Mouse (Mus musculus): ENCODE results near the gene Sept11.
A peak's percentile ranks its signal among the peaks of the same experiment; 100 is the strongest.

The Sept11 gene

DNA sequence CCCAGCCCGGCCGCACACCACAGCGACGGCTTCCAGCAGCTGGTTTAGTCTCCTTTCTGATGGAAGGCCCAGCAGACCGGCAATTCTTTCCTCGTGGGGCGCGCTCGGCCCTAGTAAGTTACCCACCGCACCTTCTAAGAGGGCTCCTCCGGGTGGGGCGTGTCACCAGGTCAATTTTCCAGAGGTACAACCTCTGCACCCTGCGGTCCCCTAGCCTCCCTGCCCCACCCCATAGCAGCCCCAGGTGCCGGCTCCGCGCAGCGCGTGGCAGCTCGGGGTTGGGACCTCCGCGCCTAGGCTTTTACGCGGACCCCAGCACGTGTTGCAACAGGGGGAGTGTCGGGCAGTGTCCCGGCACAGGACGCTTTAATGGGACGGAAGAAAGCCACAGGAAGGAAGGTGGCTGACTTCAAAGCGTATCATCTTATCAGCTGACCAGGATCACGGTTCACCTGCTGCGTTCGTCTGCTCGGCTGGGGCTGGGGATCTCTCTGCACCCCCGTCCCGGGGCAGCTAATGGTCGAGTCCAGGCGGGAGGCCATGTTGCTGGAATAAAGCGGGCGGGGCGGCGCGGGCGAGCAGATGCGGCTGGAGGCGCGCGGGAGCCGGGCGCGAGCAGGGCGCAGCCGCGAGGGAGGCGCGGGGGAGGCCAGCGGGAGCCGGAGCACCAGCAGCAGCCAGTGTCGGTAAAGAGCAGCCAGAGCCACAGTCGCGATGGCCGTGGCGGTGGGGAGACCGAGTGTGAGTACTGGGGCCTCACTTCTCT, at the start of gene Sept11:
Gene Sept11 (plus strand): TSS at position 581 of the 766 bp plus-strand sequence.
- DNase-seq (ENCODE audit: low read depth, low spot score), result peak; percentile 96

DNA sequence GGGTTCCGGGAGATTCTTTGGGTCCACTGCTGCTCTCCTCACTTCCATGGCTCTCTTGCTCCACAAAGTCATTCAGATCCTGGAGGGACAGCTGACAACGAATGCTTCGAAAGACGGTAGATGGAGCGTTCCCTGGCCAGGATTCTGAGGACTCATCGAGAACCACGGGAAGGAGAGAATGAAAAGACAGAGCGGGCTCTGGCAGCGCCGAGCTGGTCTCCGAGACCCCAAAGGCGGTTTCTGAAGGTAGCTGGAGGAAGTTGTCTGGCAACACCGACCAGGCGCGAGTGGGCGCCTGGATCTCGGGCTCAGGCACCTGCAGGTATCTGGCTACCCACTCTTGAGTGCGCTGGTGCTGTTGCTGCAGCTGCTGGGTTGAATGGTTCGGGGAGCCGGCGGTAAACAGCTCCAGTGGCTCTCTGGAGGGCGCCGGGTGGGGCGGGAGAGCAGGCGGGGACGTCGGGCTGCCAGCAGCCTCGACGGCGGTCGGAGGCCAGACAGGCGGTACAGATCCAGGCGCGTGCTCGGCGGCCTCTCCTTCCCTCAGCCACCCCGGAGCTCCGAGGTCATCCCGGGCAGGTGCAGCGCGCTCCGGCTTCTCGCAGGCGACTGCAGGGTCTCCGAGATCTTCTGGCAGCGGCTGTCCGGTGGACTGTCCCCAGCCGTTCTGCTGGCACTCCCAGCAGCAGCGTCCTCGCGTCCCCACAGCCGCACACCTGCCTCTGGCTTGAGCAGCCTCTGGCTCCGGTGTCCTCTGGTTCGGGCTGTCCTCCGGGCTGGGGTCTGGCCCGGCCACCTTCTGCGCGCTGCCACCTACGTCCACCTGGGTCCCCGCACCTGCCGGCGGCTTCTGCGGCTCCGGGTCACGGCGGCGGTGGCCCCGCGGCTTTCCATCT, 49.3 kb upstream of the Sept11 start:
- DNase-seq (ENCODE audit: low read depth, low spot score), result no peak

DNA sequence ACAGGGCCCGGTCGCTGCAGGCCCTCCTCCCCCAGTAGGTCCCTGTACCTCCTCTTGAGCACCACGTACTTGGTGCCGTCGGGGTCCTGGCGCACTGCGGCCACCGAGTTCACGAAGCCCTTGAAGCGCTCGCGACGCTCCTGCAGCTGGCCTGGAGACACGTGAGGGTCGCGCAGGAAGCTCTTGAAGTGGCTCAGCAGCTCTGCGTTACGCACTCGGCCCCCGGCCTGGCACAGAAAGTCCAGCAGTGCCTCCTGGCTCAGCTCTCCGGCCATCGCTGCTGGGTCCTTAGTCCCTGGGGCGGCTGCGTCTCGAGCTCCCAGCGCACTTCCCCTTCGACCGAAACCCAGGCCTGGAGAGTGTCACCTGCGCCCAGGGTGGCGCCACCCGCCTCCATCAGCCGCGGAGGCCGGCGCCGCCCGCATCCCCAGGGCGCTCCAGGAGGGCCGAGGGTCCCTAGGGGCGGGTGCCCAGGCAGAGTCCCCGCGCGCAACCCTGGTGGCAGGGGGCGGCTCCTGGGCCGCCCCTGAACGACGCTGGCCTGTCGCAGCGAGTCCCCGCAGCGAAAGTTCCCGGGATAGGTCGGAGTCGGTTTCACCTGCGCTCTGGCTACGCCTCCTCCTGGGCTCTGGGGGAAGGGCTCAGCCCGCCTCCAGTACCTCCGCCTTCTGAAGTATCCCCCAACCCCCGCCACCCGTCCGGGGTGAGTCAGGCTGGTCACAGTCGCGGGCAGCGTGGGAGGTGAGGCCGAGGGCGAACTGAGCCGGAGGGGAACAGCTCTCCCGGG, 48.5 kb upstream of the Sept11 start, which contains the start of gene Sowahb:
Gene Sowahb (minus strand): TSS at position 439 of the 787 bp plus-strand sequence.
- DNase-seq (ENCODE audit: low read depth, low spot score), result no peak

DNA sequence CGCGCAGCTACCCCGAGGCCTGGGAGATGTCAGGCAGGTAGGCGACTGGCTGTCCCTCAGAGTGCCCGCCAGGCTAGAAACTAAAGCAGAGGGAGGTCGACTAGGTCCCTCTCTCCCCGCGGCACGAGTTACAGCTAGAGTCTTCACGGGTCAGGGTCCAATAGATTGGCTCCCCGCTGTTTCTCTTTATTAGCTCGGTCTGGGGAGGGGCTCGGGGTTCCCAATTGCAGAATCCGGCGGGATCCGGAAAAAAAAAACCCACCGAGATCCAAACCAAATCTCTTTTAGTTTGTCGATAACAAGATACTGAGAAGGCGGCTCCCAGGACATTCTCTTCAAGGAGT, 47.9 kb upstream of the Sept11 start:
- DNase-seq (ENCODE audit: low read depth, low spot score), result no peak

DNA sequence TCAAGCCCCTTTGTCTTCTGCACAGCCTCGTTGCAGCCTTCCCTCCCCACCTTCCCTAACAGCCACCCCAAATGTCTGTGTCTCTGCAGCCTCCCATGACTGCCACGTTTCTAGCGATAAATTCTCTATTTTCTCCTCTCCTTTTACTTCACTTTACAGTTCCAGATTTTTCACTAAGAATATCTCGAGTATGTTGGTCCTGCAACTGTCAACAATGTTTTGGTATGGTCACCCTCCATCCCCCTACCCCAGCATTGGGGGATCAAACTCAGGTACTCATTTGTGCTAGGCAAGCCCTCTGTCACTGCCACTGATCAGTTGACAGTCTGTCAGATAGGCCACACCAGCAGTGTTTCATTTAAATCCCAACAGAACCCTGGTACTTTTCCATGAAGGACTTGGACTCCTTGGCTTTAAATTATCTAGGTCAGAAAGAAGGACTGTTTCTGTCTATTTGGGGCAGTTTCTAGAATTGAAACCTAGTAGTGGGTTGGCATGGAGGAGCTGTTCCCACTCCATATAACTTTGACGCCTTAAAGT, 46.9 kb upstream of the Sept11 start:
- no peak for DNase-seq (ENCODE audit: low read depth, low spot score)

DNA sequence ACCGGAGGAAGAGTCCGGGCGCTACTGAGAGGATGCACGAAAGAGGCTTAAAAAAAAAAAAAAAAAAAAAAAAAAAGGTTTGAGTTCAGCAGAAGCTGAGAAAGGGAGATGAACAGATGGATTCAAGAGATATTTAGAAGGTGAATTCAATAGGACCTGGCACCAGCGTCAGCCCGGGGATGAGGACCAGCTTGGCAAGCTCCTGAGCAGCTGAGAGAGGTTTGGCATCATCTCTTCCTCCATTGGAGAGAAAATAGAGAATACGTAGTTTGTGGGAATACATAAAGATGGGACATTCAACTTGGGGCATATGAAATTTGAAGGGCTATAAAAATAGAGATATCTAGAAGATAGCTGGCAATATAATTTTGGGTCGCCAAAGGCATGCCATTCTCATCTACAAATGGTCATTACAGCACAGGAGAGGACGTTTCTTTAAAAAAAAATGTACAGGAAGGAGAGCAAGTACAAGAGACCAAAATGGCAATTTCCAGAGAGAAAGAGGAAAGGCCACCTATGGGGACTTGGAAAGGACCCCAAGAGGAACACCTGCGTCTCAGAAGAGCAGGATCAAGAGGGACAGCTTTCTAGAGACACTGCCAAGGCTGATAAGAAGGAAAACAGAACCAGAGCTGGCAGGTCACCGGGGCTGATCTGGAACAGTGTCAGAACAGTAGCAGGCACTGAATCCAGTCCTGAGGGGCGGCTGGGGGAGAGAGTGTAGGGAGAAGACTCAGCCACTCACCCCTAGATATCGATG, 44.6 kb upstream of the Sept11 start:
- no peak for DNase-seq (ENCODE audit: low read depth, low spot score)

DNA sequence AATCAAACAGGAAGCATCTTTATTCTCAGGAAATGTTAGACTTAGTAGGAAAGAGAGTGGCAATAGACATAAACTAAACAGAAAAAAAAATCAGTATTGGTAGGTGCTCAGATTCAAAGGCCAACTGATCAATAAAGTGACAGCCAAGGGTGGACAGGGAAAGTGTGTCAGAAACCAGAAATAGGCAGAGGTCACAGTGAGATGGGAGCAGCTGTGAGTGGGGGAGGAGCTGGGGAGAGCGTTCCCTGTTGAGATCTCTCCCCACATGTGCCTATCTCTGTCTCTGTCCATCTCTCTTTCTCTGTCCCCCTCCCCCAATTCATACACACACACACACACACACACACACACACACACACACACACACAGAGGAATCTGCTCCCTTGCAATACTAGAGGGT, 43.3 kb upstream of the Sept11 start:
- DNase-seq (ENCODE audit: low read depth, low spot score), result no peak

DNA sequence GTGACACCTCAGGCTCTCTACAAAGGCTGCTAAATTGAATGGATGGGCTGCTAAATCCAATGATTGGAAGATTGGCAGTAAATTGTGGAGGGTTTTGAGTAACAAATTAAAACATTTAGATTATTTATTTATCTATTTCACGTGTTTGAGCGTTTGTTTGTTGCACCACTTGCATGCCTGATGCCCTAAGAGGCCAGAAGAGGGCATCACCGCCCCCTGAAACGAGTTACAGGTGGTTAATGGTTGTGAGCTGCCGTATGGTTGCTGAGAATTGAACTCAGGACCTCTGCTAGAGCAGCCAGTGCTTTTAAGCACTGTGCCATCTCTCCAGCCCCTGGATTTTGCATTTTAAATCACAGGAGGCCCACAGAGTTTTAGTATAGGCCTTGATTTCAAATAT, 42.2 kb upstream of the Sept11 start:
- DNase-seq (ENCODE audit: low read depth, low spot score), result no peak

DNA sequence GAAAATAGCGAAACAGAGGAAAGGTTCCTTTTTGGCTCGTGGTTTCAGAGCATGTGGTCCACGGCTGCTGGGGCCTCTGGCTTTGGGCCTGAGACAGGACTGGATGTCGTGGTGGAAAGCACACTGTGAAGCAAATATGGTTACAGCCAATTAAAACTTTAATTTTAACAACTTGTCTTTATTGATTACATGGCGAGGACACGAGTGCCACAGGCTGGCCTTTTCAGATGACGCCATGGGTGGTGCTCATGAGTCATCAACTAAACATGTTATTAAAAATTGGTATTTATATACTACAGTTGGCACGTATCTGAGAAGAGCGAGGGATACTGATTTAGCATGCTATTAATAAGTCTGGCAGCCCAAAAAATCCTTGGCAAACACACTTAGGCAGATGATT, 41.3 kb upstream of the Sept11 start:
- no peak for DNase-seq (ENCODE audit: low read depth, low spot score)

DNA sequence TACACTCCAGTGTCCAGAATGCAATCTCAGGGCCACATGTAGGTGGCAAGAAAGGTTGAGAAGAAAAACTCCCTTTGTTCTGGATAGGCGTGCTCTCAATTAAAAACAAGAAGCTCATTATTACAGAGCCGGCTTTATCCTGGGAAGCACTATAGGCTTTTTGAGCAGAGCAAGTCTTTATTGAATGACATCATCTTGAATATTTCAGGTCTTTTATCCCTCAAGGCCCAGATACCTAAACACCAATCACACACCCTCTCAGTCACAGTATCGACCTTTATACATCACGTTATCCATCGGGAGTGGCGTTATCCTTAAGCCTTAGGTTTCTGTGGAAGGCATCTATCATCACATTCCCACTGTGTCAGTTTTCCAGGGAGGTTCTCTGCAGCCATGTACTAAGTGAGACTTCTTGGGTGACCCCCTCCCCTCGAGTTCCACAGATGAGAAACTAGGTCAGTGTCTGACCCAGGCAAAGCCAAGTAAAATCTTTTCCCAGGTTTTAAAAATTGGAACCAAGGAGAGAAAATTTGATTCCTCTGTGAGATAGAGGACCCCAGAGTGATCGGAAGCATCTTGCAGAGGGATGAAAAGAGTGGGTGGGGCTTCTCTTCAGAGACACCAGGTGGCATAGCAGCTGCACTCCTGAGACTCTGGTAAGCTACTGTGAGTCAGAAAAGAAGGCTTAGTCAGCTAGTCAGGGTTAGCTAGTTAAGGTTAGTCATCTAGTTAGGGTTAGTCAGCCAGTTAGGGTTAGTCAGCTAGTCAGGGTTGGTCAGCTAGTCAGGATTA, 39.4 kb upstream of the Sept11 start:
- DNase-seq (ENCODE audit: low read depth, low spot score), result peak; percentile 22

DNA sequence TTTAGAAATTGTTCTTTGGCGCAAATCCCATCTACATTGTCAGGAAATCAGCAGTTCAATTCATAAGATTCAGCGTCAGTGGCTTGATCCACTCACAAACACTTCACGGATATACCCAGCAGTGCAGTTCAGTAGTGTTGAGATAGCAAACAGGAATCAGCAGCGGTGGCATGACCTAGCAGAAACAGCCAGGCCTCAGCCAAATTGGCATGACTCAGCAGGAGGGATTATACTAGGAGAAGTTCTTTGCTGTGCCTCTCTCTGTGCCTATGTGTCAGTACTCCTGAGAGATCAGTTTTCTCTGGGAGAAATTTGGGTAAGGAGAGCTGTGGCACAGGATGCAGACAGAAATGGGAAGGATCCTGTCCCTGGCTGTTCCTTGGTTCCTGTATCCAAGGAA, 32.4 kb upstream of the Sept11 start:
- no peak for DNase-seq (ENCODE audit: low read depth, low spot score)

DNA sequence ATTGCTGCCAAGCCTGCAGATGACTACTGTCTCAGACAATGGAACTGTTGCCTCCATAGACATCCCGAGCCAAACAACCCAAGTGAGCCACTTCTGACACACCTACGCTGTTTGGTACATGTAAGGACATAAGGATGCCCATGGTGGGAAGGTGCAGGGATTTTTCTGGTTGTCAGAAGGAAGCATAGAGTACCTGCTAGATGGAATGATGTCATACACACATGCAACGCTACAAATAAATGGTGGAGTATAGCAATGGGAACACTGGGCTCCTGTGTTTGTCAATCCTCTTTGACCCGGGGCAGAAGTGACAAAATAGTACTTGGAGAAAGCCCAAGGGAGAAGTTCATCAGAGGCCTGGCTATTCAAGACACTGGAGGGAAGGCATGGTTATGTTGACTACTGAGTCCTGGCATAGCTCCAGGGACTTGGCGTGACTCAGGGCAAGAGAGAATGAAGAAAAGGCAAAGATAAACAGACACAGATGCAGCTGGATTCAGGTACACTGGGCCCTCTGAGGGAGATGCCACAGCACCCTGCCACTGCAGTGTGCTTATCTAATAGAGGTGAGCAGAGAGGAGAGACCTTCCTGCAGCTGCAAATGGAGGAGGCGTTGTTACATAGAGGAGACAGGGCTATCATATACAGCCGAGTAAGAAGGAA, 15.4 kb upstream of the Sept11 start:
- no peak for DNase-seq (ENCODE audit: low read depth, low spot score)

DNA sequence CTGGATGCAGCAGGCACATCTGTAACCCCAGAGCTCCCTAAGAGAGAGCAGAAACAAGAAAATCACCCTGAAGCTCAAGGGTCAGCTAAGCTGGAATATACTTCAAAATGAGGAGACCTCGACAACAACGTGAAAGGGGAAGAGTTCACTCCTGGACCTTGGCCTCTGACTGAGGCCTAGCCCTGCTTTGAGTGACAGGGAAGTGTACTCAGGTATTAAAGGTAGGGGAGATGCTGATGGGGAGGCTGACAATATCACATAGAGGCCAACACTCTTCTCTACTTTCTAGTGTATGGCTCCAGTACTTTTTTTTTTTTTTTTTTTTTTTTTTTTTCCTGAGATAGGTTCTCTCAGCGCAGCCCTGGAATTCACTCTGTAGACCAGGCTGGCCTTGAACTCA, 13.6 kb upstream of the Sept11 start:
- no peak for DNase-seq (ENCODE audit: low read depth, low spot score)

DNA sequence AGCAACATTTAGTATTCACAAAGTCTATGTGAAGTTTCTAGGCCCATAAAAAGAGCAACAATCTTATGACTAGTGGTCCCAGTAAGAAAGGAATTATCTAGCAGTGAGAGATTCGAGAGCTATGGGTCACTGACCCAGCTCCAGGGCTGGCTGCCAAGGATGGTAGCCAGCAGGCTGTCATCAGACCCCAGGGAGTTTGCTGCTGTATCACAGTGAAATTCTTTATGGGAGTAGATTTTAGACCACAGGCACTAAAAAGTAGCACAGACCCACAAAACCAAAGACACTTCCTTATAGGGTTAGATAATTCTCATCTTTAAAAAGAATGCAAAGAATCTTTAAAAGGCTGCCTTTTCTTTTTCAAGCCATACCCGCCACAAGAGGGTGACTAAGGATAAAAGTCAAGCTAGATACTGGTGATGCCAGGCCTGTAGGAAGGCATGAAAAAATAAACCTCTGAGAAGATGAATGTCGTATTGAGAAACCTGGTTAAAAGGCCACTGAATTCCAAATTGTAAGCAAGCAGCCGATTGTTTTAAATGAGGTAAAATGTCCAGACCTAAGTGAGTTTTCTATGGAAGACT, 8.1 kb upstream of the Sept11 start:
- DNase-seq (ENCODE audit: low read depth, low spot score), result no peak

DNA sequence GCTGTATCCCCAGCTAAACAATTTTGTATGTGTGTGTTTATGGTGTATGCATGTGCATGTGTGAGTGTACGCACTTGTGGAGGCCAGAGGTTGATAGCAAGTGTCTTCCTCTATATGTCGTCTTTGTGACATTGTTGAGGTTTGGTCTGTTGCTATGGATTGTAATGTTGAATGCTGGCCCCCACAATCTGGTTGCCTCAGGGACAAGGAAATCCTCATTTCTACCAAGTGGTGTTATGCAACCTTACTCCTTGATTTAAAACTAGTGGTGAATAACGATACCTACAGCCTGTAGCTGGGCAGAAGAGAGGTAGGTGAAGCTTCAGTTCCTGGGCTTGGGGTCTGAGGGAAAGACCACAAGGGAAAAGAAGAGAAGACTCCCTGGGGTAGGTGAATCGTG, 7.3 kb upstream of the Sept11 start:
- DNase-seq (ENCODE audit: low read depth, low spot score), result no peak

DNA sequence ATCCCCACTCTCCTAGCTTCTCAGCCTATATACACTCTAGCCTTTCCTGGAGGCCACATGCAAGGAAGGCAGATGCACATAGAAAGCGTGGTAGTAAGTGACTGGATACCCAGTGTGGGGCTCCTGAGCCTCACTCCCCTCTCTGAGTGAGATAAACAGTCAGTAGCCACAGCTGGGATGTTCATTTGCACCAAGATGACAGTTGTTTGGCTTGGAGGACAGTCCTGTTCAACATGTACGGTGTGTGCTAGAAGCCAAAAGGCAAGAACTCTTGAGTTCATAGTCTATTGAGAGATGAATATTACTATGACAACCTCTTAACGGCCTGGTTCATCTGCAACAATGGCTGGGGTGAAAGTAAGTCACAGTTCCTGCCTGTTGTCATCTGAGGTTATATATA, 2.0 kb upstream of the Sept11 start:
- DNase-seq (ENCODE audit: low read depth, low spot score), result no peak

DNA sequence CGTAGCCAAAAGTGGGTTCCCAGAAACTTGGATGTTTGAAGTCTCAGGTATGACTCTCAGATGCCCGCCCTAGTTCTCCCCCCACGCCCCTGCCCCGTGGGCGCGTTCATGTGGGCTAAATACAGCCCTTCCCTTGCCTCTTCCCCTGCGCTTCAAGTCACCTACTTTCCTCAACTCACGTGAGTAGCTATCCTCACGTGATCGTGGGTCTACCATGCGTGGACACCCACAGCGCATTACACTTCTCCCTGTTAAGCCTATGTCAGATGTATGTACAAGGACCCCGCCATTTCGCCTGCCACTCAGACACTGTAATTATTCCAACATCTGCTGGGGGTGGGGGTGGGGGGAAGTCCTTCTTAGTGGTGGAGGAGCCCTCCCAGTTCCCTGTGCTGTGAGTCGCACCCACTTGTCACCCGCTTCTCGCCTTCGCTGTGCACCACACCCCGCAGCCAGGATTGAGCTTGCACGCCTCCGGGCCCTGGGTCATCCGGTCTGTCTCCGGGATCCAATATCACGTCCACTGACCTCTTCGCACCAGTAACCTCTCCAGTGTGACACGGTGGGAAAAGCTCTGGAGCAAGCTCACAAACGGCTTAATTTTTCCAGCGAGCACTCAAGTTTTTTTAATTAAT, 973 bp upstream of the Sept11 start:
- peak; percentile 25 for DNase-seq (ENCODE audit: low read depth, low spot score)

DNA sequence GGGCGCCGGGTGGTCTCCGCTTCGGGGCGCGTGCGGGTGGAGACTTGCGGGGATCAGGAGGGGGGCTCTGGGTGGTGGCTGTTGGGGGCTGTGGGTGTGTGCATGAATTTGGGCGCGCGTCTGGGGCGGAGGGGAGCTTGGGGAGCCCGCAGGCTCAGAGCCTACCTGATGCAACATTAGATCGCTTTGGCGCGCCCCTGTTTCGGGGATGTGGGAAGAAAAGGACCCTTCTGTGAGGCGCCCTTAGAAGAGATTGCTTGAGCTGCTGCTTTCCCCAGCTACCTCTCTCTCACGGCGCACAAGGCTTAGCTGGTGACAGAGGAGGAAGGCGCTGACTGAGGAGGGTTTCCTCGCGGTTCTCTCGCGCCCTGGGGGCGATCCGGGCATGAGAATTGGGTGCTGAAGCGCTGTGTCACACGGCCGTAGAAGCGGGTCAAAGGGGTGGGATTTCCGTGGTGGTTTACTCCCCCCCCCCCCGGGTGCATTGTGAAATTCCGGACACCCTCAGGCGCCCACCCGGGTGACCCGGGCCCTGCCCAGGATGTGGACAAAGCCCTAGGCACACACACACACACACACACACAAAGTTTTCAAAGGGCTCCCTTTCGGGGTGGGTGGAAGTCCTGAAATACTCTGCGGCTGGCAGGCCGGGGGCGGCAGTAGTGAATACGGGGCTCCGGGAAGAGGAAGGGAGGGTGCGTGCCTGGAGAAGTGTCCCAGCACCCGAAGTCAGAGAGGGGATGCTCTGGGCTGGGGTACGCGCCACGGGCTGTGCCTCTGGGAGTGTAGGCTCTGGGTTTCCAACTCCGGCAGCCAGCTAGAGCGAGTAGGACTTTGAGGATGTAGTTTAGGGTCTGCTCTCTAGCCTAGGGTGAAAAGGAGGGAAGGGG, 646 bp downstream of the Sept11 start:
- peak; percentile 75 for DNase-seq (ENCODE audit: low read depth, low spot score)

Data from A20 (cell line).